Comparison of ENCODE assay signal across 8 mouse cellular contexts in the genomic region with DNA sequence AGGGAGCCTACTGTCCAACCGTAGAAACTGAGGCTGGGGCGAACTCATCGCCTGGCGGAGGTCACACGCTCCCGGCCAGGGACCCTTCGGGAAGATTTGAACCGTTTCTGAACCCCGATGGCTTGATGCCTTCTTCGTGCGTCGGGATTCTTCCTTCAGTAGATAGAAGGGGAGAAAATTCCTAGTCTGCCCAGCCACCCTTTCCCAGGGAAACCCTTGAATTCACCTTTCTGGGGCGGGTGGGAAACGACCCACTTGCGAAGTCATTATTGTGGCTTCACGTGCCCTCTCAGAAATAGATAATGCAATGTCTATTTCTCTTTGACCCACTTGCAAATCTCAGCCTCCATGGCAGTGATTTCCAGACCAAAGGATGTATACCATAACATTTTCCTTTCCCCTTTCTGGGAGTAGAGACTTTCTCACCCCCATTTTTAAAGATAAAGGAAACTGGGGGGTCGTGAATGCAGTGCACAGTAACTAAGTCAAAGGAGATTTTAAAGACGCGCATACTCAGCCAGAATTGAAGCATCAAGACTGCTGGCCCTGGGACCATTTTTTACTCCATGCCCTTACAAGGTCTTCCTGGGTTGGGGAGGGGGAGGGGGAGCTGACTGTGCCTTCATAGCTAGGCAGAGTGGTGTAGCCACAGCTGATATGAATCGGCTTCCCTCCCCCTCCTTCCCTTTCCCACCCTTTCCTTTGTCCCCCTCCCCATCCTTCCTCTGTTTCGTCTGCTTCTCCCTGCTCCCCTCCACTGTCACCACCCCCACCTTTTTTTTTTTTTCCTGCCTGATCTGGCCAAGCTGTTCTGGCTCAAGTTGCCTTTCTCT. TPM values are rescaled to one million over a fixed set of nuclear protein-coding genes. Genes with fewer than 3 reads are reported as not detected.
DNase-seq lines count a peak whose midpoint lies in the region; ATAC-seq and TF ChIP-seq lines count a peak whose summit lies in the region.

No protein-coding gene starts in this region.

- intact Hi-C loops in heart, postnatal 14 days (cut with DNase I) = loop anchor here (5.0 kb wide), 1 partner anchor 51 kb away; a partner anchor contains a TSS

- peak overlapping the region; percentile 77 for H3K4me2 ChIP-seq in embryonic facial prominence, embryonic 14.5 days (ENCODE audit: low read depth, low read length)

- no peaks in the 10 kb centered on the region for H3K27me3 ChIP-seq in embryonic facial prominence, embryonic 14.5 days (replicated peaks; ENCODE audit: control insufficient read depth, insufficient read depth, low read length)

- no peak for TF ChIP-seq POLR2A in lung, adult 2 months (IDR thresholded peaks at IDR 0.05; ENCODE audit: borderline replicate concordance, extremely low read depth, low read depth, low read length)

- H3K4me3 ChIP-seq in embryonic facial prominence, embryonic 14.5 days (ENCODE audit: low read depth, low read length) = peak overlapping the region; percentile 97
- H3K4me3 ChIP-seq in lung, adult 2 months (replicated peaks; ENCODE audit: extremely low read depth, low read depth, low read length) = peak overlapping the region; percentile 84

- peaks cover 26% of the 10 kb centered on the region for H3K4me1 ChIP-seq in embryonic facial prominence, embryonic 14.5 days (ENCODE audit: control insufficient read depth, insufficient read depth, low read length)
- peaks cover 13% of the 10 kb centered on the region for H3K4me1 ChIP-seq in lung, adult 2 months (ENCODE audit: control insufficient read depth, insufficient read depth, low read length)

- H3K9me3 ChIP-seq in embryonic facial prominence, embryonic 14.5 days (ENCODE audit: control insufficient read depth, low read length) = no peaks in the 10 kb centered on the region

- 1% methylated on average over 21 of the region's 21 CpGs for WGBS in embryonic facial prominence, embryonic 14.5 days
- WGBS in lung, adult 2 months = under 1% methylated on average over 21 of the region's 21 CpGs

- H3K9ac ChIP-seq in embryonic facial prominence, embryonic 14.5 days (ENCODE audit: low read depth, low read length) = peak overlapping the region; percentile 95

- peak; percentile 40 for ATAC-seq in CD4-positive, CD25-positive, alpha-beta regulatory T cell, adult 4 months
- ATAC-seq in embryonic facial prominence, embryonic 14.5 days (ENCODE audit: low read depth) = no peak
- ATAC-seq in granulocyte monocyte progenitor cell, adult 5-6 weeks (replicated peaks; ENCODE audit: poor library complexity, severe bottlenecking) = no peak

- DNase-seq in adipocyte (ENCODE audit: low spot score) = peak; percentile 78
- peak; percentile 80 for DNase-seq in embryonic facial prominence, embryonic 14.5 days (ENCODE audit: low spot score)
- peak; percentile 61 for DNase-seq in heart, postnatal 14 days
- DNase-seq in kidney, postnatal 36 days = peak; percentile 79 to 81
- DNase-seq in lung, adult 2 months = peak; percentile 36
- DNase-seq in retina, postnatal 1 day = peak; percentile 59

- H3K36me3 ChIP-seq in embryonic facial prominence, embryonic 14.5 days (ENCODE audit: control insufficient read depth, insufficient read depth, low read length) = peaks cover 42% of the 10 kb centered on the region

- peak overlapping the region; percentile 89 for H3K27ac ChIP-seq in embryonic facial prominence, embryonic 14.5 days (replicated peaks; ENCODE audit: low read depth, low read length)

- no peak for TF ChIP-seq CTCF in lung, adult 2 months (IDR thresholded peaks at IDR 0.05; ENCODE audit: insufficient read depth, low read length)

RNA-seq across cellular contexts. Expression of a gene that starts 1.0 kb away (rescaled TPM):
- 100 to 1,000 TPM; 213 to 231 TPM for polyA plus RNA-seq in CD4-positive, CD25-positive, alpha-beta regulatory T cell, adult 4 months (2017; shearing (Covaris generic))
- 630 and 649 TPM in 2 replicates for polyA plus RNA-seq in embryonic facial prominence, embryonic 14.5 days (2014; fragmentation: Nextera tagmentation; extraction: Ambion mirVana)
- 100 to 1,000 TPM; 279 to 287 TPM for total RNA-seq in heart, postnatal 14 days (2021)
- 129 and 214 TPM in 2 replicates for polyA plus RNA-seq in lung, adult 2 months (2012; rRNA removed)
- total RNA-seq in granulocyte monocyte progenitor cell, adult 5-6 weeks (2014; fragmentation: Nextera tagmentation) = 150 and 188 TPM in 2 replicates
- 33.4 and 56.6 TPM in 2 replicates for total RNA-seq in granulocyte monocyte progenitor cell, adult 5-6 weeks (2017)

RNA-seq across cellular contexts. Expression of a gene that starts 29.1 kb away (rescaled TPM):
- polyA plus RNA-seq in CD4-positive, CD25-positive, alpha-beta regulatory T cell, adult 4 months (2017; shearing (Covaris generic)) = 100 to 1,000 TPM in 1 of 2 experiments, 10 to 100 TPM in 1; 99.8 to 108 TPM
- 1.5 and 1.6 TPM in 2 replicates for polyA plus RNA-seq in embryonic facial prominence, embryonic 14.5 days (2014; fragmentation: Nextera tagmentation; extraction: Ambion mirVana)
- 1 to 10 TPM; 1.6 to 2.4 TPM for total RNA-seq in heart, postnatal 14 days (2021)
- 4.0 and 10.6 TPM in 2 replicates for polyA plus RNA-seq in lung, adult 2 months (2012; rRNA removed)
- total RNA-seq in granulocyte monocyte progenitor cell, adult 5-6 weeks (2014; fragmentation: Nextera tagmentation) = not detected in 2 replicates
- total RNA-seq in granulocyte monocyte progenitor cell, adult 5-6 weeks (2017) = not detected in 2 replicates

RNA-seq across cellular contexts. Expression of a gene that starts 49.3 kb away (rescaled TPM):
- polyA plus RNA-seq in CD4-positive, CD25-positive, alpha-beta regulatory T cell, adult 4 months (2017; shearing (Covaris generic)) = 100 to 1,000 TPM; 137 to 165 TPM
- polyA plus RNA-seq in embryonic facial prominence, embryonic 14.5 days (2014; fragmentation: Nextera tagmentation; extraction: Ambion mirVana) = 200 and 220 TPM in 2 replicates
- total RNA-seq in heart, postnatal 14 days (2021) = 10 to 100 TPM; 77.9 to 78.7 TPM
- polyA plus RNA-seq in lung, adult 2 months (2012; rRNA removed) = 44.9 and 68.9 TPM in 2 replicates
- total RNA-seq in granulocyte monocyte progenitor cell, adult 5-6 weeks (2014; fragmentation: Nextera tagmentation) = 90.7 and 91.6 TPM in 2 replicates
- total RNA-seq in granulocyte monocyte progenitor cell, adult 5-6 weeks (2017) = 123 and 136 TPM in 2 replicates
